Mouse (Mus musculus): ENCODE results near the gene Xirp1. TPM values are rescaled to one million over a fixed set of nuclear protein-coding genes. Genes with fewer than 3 reads are reported as not detected.
A peak's percentile ranks its signal among the peaks of the same experiment; 100 is the strongest.
"Not testable (repeated sequence)": the region's sequence is repeated elsewhere in the genome, so short reads cannot be mapped to it uniquely, and the experiment has no call there.

The Xirp1 gene
- total and polyA plus RNA-seq, 3 experiments: not detected

GRCm38 (mm10) chr9:120013251-120013820 lies 10.1 kb downstream of the Xirp1 start:
- Histone ChIP-seq H3K4me1 (ENCODE audit: control insufficient read depth in 1 of 2, insufficient read depth in 2 of 2) (peaks cover 2 to 33% of the 10 kb centered on the region in 2 experiments; a peak in 2 of 4 replicates), H3K27me3 (replicated peaks) (peaks cover 89% of the 10 kb centered on the region), H3K4me2 (ENCODE audit: insufficient read depth, low read depth, poor library complexity, severe bottlenecking) (no peak overlapping the region), H3K27ac (ENCODE audit: insufficient read depth, low read depth) (no peak overlapping the region), H3K79me2 (replicated peaks; ENCODE audit: control insufficient read depth, extremely low read depth, insufficient read depth, poor library complexity, severe bottlenecking) (no peaks in the 10 kb centered on the region), H3K9me3 (replicated peaks; ENCODE audit: low read length) (no peaks in the 10 kb centered on the region), H3K36me3 (replicated peaks in 1 of 2; ENCODE audit: control insufficient read depth in 1 of 2, insufficient read depth in 1 of 2, low read length in 1 of 2) (no peaks in the 10 kb centered on the region), H3K4me3 (replicated peaks in 1 of 3; ENCODE audit: low read depth in 2 of 3, low read length in 2 of 3, poor library complexity in 1 of 3) (no peak overlapping the region), H3K9ac (ENCODE audit: insufficient read depth, low read depth) (no peak overlapping the region)
- TF ChIP-seq SMC3 (IDR thresholded peaks at IDR 0.05; ENCODE audit: low read depth, low read length) (no peak), UBTF (IDR thresholded peaks at IDR 0.05; ENCODE audit: low read depth, low read length) (no peak), POLR2AphosphoS2 (IDR thresholded peaks at IDR 0.05; ENCODE audit: low read depth, low read length) (no peak), MAX (IDR thresholded peaks at IDR 0.05; ENCODE audit: low read length) (no peak), RCOR1 (conservative IDR thresholded peaks at IDR 0.05; ENCODE audit: low read depth, low read length) (no peak), NELFE (IDR thresholded peaks at IDR 0.05; ENCODE audit: low read depth, low read length) (no peak), HCFC1 (IDR thresholded peaks at IDR 0.05; ENCODE audit: low read depth, low read length) (no peak), MEF2A (IDR thresholded peaks at IDR 0.05; ENCODE audit: borderline replicate concordance, low read depth, low read length) (no peak), USF2 (conservative IDR thresholded peaks at IDR 0.05; ENCODE audit: low read depth, low read length) (no peak)
- dilution Hi-C loops (cut with MboI; ENCODE audit: extremely low pct_ligation_motif_present, extremely low pct_unique_long_range_greater_than_20kb, low sequenced_read_pairs): no loop called here
- DNase-seq (ENCODE audit: extremely low read depth): no peak
- in situ Hi-C loops (cut with MboI; ENCODE audit: low pct_ligation_motif_present, low pct_unique_long_range_greater_than_20kb, low sequenced_read_pairs): no loop called here

GRCm38 (mm10) chr9:120012781-120013180 lies 10.6 kb downstream of the Xirp1 start:
- H3K4me3 ChIP-seq (replicated peaks in 1 of 3; ENCODE audit: low read depth in 2 of 3, low read length in 2 of 3, poor library complexity in 1 of 3): no peak overlapping the region
- H3K9me3 ChIP-seq (replicated peaks; ENCODE audit: low read length): peaks cover 5% of the 10 kb centered on the region
- H3K4me2 ChIP-seq (ENCODE audit: insufficient read depth, low read depth, poor library complexity, severe bottlenecking): no peak overlapping the region
- no peak overlapping the region for H3K27ac ChIP-seq (ENCODE audit: insufficient read depth, low read depth)
- H3K36me3 ChIP-seq (replicated peaks in 1 of 2; ENCODE audit: control insufficient read depth in 1 of 2, insufficient read depth in 1 of 2, low read length in 1 of 2): no peaks in the 10 kb centered on the region
- TF ChIP-seq ZMIZ1 (IDR thresholded peaks at IDR 0.05; ENCODE audit: low read depth, low read length): no peak
- TF ChIP-seq BHLHE40 (IDR thresholded peaks at IDR 0.05; ENCODE audit: low read depth, low read length): peak; percentile 48
- no peak for TF ChIP-seq NRF1 (IDR thresholded peaks at IDR 0.05; ENCODE audit: low read depth, low read length)
- no peak for TF ChIP-seq TBP (conservative IDR thresholded peaks at IDR 0.05; ENCODE audit: low read depth, low read length)
- TF ChIP-seq JUND (conservative IDR thresholded peaks at IDR 0.05; ENCODE audit: low read depth, low read length): 0 out of 2 replicates have a peak, but pooled peaks have one; percentile 23
- no peak for TF ChIP-seq JUN (IDR thresholded peaks at IDR 0.05; ENCODE audit: insufficient read depth, low read depth, low read length)
- peak; percentile 74 for TF ChIP-seq ETS1 (conservative IDR thresholded peaks at IDR 0.05; ENCODE audit: low read depth, low read length)
- no peak for TF ChIP-seq ZKSCAN1 (IDR thresholded peaks at IDR 0.05; ENCODE audit: borderline replicate concordance, low read depth, low read length)
- dilution Hi-C loops (cut with MboI; ENCODE audit: extremely low pct_ligation_motif_present, extremely low pct_unique_long_range_greater_than_20kb, low sequenced_read_pairs): no loop called here
- peaks cover 87% of the 10 kb centered on the region for H3K27me3 ChIP-seq (replicated peaks)
- in situ Hi-C loops (cut with MboI; ENCODE audit: low pct_ligation_motif_present, low pct_unique_long_range_greater_than_20kb, low sequenced_read_pairs): no loop called here
- peak; percentile 46 for DNase-seq (ENCODE audit: extremely low read depth)
- peaks cover 0 to 30% of the 10 kb centered on the region in 2 experiments; a peak in 2 of 4 replicates for H3K4me1 ChIP-seq (ENCODE audit: control insufficient read depth in 1 of 2, insufficient read depth in 2 of 2)
- H3K9ac ChIP-seq (ENCODE audit: insufficient read depth, low read depth): no peak overlapping the region
- H3K79me2 ChIP-seq (replicated peaks; ENCODE audit: control insufficient read depth, extremely low read depth, insufficient read depth, poor library complexity, severe bottlenecking): no peaks in the 10 kb centered on the region

- H3K27me3 ChIP-seq (replicated peaks): peaks cover 81% of the 10 kb centered on the region
- DNase-seq (ENCODE audit: extremely low read depth); H3K79me2 ChIP-seq (replicated peaks; ENCODE audit: control insufficient read depth, extremely low read depth, insufficient read depth, poor library complexity, severe bottlenecking); H3K4me2 ChIP-seq (ENCODE audit: insufficient read depth, low read depth, poor library complexity, severe bottlenecking); H3K27ac ChIP-seq (ENCODE audit: insufficient read depth, low read depth); in situ Hi-C loops (cut with MboI; ENCODE audit: low pct_ligation_motif_present, low pct_unique_long_range_greater_than_20kb, low sequenced_read_pairs); H3K9ac ChIP-seq (ENCODE audit: insufficient read depth, low read depth); H3K36me3 ChIP-seq (replicated peaks in 1 of 2; ENCODE audit: control insufficient read depth in 1 of 2, insufficient read depth in 1 of 2, low read length in 1 of 2); dilution Hi-C loops (cut with MboI; ENCODE audit: extremely low pct_ligation_motif_present, extremely low pct_unique_long_range_greater_than_20kb, low sequenced_read_pairs); H3K4me3 ChIP-seq (replicated peaks in 1 of 3; ENCODE audit: low read depth in 2 of 3, low read length in 2 of 3, poor library complexity in 1 of 3): not testable (repeated sequence)
- peaks cover 11% of the 10 kb centered on the region for H3K9me3 ChIP-seq (replicated peaks; ENCODE audit: low read length)
- H3K4me1 ChIP-seq (ENCODE audit: control insufficient read depth in 1 of 2, insufficient read depth in 2 of 2): peaks cover 0 to 27% of the 10 kb centered on the region in 2 experiments; a peak in 2 of 4 replicates
Observed at GRCm38 (mm10) chr9:120012161-120012560, 11.2 kb downstream of the Xirp1 start.
